Mouse (Mus musculus) erythroid progenitor cell, adult 5-6 weeks (primary cell): ENCODE results near the gene Mgat3. TPM values are rescaled to one million over a fixed set of nuclear protein-coding genes. Genes with fewer than 3 reads are reported as not detected.

Experiments
- ATAC-seq: replicated peaks from 2 replicates; pipeline ENCODE4 v1.8.0; 2016; ENCODE audit warnings: moderate number of reproducible peaks, mild to moderate bottlenecking, moderate TSS enrichment, inconsistent platforms; ENCODE audit not compliant: poor library complexity, low FRiP score, severe bottlenecking
- total RNA-seq, 2 experiments: library from RNA; stranded (forward) in 1 of 2; stranded (reverse) in 1 of 2; fragments of 150-400 nt in 1 of 2; fragments of 186-747, 209-891 nt in 1 of 2; gene quantifications; 2 replicates each; pipeline versions ENCODE4 v1.2.3 to v1.2.4; 2015 to 2017; ENCODE audit warnings: low replicate concordance in 2 of 2

The Mgat3 gene
- total RNA-seq, 2 experiments from 2014 or later: not detected

DNA sequence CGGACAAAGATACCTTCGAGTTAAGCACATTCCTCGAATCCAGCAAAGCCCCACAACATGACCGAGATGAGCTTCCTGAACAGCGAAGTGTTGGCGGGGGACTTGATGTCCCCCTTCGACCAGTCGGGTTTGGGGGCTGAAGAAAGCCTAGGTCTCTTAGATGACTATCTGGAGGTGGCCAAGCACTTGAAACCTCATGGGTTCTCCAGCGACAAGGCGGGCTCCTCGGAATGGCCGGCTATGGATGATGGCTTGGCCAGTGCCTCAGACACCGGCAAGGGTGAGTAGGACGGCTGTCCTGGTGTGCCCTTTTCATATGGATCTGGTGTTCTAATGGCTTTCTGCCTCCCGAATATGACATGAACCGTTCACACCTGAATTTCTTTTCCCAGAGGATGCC, 82.7 kb downstream of the Mgat3 start:
- ATAC-seq: no peak

DNA sequence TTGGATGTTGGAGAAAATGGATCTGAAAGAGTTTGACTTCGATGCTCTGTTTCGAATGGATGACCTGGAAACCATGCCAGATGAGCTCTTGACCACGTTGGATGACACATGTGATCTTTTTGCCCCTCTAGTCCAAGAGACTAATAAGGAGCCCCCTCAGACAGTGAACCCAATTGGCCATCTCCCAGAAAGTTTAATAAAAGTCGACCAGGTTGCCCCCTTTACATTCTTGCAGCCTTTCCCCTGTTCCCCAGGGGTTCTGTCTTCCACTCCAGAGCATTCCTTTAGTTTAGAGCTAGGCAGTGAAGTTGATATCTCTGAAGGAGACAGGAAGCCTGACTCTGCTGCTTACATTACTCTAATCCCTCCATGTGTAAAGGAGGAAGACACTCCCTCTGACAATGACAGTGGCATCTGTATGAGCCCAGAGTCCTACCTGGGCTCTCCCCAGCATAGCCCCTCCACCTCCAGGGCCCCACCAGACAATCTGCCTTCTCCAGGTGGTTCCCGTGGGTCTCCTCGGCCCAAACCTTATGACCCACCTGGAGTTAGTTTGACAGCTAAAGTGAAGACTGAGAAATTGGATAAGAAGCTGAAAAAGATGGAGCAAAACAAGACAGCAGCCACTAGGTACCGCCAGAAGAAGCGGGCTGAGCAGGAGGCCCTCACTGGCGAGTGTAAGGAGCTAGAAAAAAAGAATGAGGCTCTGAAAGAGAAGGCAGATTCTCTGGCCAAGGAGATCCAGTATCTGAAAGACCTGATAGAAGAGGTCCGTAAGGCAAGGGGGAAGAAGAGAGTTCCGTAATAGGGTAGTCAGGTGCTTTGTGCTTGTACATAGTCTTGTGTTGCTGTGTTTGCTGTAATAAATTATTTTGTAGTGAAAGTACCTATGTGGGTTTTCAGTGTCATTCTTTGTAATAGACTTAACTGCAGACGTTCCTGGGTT, 83.4 kb downstream of the Mgat3 start:
- ATAC-seq: no peak

DNA sequence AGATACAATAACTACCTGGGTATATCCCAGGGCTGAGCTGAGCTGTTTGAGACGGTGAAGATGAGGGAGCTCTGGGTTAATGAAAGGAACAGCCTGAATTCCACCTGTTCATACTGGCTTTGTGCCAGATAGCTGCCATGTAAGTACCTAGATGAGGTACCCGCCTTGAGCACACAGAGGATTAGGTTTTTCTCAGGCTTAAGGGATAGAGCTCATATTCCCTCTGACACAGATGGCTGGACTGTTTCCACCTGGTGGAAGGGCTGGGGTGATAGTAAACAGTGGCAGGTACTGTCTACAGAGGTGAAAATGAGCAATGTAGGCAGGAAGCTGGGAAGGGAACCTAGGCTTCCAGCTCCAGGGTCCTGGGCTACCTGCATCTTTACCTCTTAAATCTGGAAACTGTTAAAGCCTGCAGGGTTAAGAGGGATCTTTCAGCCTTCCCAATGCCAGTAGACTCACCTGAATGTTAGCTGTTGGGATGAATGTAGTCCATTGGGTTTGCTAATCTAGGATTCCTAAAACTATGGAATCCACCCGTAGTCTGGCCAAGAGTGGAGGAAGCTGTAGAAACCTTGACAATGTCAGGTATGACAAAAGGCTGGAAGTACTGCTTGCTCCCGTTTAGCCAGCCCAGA, 84.2 kb downstream of the Mgat3 start:
- no peak for ATAC-seq

DNA sequence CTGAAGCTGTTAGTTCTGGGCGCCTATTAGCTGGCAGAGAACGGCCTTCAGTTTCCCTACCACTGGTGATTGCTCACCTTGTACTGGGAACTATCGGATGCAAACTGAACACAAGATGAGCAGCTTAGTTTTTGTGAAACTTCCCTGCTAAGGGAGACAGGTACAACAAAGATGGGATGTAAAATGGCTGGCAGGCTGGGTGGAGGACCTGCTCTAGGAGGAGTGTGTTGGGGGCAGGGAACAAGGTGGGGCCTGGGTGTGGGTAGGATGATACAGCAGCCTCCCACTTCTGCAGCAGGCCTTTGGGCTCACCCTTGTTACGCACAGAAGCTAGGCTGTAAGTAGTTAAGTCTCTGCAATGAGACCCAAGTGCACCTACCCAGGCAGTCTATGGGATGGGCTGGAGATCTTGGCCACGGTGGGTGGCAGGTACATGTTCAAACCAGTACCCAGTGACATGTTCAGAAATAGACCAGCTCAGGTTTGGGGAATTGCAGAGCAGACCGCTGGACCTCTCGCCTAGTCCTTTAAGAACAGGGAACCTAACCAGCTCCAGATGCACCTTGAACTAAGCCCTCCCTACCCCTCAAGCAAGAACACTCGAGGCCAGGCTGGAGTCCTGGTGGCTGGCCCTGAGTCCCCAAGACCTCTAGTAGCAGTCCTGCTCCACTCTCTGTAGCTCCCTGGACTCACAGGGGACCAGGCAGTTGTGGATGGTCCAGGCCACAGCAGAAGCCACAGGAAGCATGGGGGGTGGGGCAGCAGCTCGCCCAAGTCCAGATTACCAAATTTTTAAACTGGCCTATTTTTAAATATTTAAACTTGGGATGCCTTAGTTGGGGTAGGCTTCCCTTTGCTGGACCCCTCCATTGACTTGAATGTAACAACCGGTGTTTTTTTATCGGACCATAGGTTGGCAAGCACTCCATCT, 85.0 kb downstream of the Mgat3 start:
- peak; percentile 63 for ATAC-seq

DNA sequence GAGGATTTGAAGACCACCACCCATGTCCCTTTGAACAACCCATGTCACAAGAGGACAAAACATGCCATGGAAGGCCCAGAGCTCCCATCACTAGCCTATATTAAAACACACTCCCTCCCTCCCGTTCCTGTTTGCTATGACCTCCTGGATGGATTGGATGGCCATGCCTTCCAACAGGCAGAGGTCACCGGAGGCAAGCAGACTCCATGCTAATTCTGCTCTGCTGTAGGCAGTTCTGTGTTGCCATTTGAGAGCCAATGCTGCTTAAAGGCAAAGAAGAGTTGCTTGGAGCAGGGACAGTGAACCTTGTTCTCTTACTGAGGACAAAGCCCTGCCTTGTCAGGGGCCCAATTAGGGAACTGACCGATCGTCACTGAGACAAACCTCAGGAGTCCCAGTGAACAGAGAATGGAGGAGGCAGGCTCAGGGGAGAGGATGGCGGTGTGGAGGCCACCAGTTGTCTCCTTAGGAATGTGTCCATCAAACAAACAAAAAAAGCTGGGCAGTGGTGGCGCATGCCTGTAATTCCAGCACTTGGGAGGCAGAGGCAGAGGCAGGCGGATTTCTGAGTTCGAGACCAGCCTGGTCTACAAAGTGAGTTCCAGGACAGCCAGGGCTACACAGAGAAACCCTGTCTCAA, 86.0 kb downstream of the Mgat3 start:
- no peak for ATAC-seq

DNA sequence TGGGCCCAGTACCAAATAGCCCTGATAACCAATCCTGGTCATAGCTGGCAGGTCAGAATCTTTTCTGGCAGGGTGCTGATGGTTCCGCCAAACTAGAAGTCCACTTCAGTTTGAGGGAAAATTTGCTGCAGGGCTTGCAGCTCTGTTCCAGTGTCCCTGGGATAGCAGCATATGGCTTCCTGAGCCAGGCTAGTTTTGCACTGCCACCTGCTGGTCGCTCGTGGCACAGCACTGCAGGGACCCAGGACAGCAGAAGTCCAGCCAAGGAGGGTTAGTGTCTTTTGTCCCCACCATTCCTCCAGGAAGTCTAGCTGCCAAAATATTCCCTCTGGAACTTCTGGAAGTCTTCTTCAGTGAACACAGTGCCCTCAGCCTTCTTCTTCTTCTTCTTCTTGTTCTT, 87.2 kb downstream of the Mgat3 start:
- ATAC-seq: peak; percentile 40

DNA sequence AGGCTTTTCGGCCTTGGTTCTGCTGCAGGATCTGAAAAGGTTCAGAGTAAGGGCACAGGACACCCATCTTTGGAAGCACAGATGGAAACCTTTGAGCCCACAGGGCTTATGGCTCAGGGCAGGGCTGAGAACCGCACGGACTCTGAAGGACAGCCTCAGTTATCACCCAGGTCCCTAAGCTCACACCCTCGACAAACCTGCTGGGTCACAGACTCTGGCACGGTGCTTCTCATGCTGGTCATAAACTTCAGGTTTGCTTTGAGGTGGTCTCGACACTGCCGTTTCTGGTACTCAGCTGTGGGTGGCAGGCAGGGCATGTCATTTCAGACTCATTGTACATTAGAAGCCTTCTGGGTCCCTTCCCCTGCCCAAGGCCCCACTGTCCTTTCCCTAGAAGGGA, 87.6 kb downstream of the Mgat3 start:
- ATAC-seq: no peak

DNA sequence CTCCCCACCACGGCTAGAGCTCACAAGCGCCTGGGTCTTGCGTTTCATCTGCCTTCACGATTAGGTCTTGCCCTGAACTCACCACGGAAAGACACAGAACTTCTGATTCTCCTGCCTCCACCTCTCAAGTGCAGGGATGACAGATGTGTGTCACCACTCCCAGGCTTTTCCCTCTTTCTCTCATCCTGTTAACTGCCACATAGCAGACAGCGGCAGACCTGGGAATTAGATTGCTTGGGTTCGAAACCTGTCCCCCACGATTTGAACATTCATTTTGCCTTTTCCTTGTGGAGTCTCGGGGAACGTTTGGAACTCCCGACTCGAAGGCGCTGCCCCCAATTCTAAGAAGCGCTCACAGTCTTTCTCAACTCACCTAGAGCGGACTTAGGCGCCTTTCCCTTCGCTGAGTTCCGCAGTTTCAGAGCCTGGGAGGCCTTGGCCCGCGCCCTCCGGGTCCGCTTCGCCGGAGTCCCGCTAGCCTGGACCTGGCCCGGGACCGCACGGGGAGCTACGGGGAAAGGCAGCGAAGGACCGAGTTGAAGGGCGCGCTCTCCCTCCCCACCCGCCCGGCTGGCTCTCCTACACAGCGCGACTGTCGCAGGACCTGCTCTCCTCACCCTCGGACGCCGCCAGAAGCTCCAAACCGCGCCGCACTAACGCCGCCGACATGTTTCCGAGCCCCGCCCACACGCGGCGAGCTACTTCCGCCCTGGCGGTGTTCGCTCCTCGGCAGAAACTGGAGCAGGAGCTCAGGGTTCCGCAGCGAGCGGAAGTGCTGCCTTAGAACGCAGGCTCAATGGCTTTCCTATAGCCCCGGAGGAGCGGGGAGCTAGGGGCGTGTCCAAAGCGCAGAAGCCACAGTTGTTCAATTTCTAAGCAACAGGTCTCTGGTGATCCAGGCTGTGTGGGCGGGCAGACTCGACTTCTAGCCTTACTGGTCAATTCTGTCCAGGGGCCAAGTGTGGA, 90.4 kb downstream of the Mgat3 start, which contains the start of gene Rps19bp1:
TSS of gene Rps19bp1 (minus strand) at position 706 of the 966 bp plus-strand sequence.
- ATAC-seq: peak; percentile 96

Other genes with a start within 250 kb of the Mgat3 start
- gene Cbx7, start 202.6 kb upstream of the Mgat3 start, total RNA-seq (2015; ENCODE audit: low replicate concordance): 21.0 and 23.1 TPM in 2 replicates
- gene Cbx7, start 202.6 kb upstream of the Mgat3 start, total RNA-seq (2017; ENCODE audit: low replicate concordance): 12.1 and 15.4 TPM in 2 replicates
- 1.3 TPM in 1 of 2 replicates, not detected in the other for gene Pdgfb, start 158.7 kb upstream of the Mgat3 start, total RNA-seq (2015; ENCODE audit: low replicate concordance)
- gene Pdgfb, start 158.7 kb upstream of the Mgat3 start, total RNA-seq (2017; ENCODE audit: low replicate concordance): 1.6 TPM in 1 of 2 replicates, not detected in the other
- gene Syngr1, start 82.4 kb upstream of the Mgat3 start, total RNA-seq (2015; ENCODE audit: low replicate concordance): 19.1 and 20.1 TPM in 2 replicates
- gene Syngr1, start 82.4 kb upstream of the Mgat3 start, total RNA-seq (2017; ENCODE audit: low replicate concordance): 3.6 and 16.7 TPM in 2 replicates
- 600 and 647 TPM in 2 replicates for gene Rpl3, start 81.9 kb upstream of the Mgat3 start, total RNA-seq (2015; ENCODE audit: low replicate concordance)
- gene Rpl3, start 81.9 kb upstream of the Mgat3 start, total RNA-seq (2017; ENCODE audit: low replicate concordance): 701 and 821 TPM in 2 replicates
- gene Tab1, start 40.6 kb upstream of the Mgat3 start, total RNA-seq (2015; ENCODE audit: low replicate concordance): 8.6 and 9.2 TPM in 2 replicates
- gene Tab1, start 40.6 kb upstream of the Mgat3 start, total RNA-seq (2017; ENCODE audit: low replicate concordance): 22.5 and 26.3 TPM in 2 replicates
- 15.5 and 18.9 TPM in 2 replicates for gene Mief1, start 60.3 kb downstream of the Mgat3 start, total RNA-seq (2015; ENCODE audit: low replicate concordance)
- 18.1 and 23.0 TPM in 2 replicates for gene Mief1, start 60.3 kb downstream of the Mgat3 start, total RNA-seq (2017; ENCODE audit: low replicate concordance)
- 43.2 TPM in 1 of 2 replicates, not detected in the other for gene AC140267.1, start 62.1 kb downstream of the Mgat3 start, total RNA-seq (2015; ENCODE audit: low replicate concordance)
- gene AC140267.1, start 62.1 kb downstream of the Mgat3 start, total RNA-seq (2017; ENCODE audit: low replicate concordance): not detected in 2 replicates
- 287 and 355 TPM in 2 replicates for gene Atf4, start 81.5 kb downstream of the Mgat3 start, total RNA-seq (2015; ENCODE audit: low replicate concordance)
- 402 and 410 TPM in 2 replicates for gene Atf4, start 81.5 kb downstream of the Mgat3 start, total RNA-seq (2017; ENCODE audit: low replicate concordance)
- 13.8 and 15.5 TPM in 2 replicates for gene Rps19bp1, start 90.6 kb downstream of the Mgat3 start, total RNA-seq (2015; ENCODE audit: low replicate concordance)
- gene Rps19bp1, start 90.6 kb downstream of the Mgat3 start, total RNA-seq (2017; ENCODE audit: low replicate concordance): 3.8 and 11.3 TPM in 2 replicates
- not detected in 2 replicates for gene Cacna1i, start 113.5 kb downstream of the Mgat3 start, total RNA-seq (2015; ENCODE audit: low replicate concordance)
- gene Cacna1i, start 113.5 kb downstream of the Mgat3 start, total RNA-seq (2017; ENCODE audit: low replicate concordance): not detected in 2 replicates